Mouse (Mus musculus): ENCODE data around the gene 1700129C05Rik. TPM values are rescaled to one million over a fixed set of nuclear protein-coding genes. Genes with fewer than 3 reads are reported as not detected.

The 1700129C05Rik gene
- polyA plus RNA-seq (2015; fragmentation: Nextera tagmentation; extraction: Ambion mirVana): not detected in 2 replicates

DNA sequence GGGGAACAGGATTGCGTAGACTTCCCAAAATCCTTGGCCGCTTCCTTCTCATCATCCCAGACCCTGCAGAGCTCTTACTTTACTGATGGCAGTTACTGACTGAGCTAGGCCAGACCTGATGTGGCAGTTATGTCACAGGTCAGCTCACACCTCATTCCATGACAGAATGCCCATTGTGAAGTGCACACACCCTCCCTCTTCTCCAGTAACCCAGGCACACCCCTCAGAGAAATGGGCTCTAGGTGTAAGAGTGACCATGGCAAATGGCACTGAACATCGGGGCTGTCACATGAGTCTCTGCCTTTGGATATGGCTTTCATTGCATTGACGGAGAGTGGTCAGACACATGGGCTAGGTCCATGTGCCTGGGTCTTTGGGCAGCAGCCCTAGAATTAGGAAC, at the start of gene 1700129C05Rik:
Gene 1700129C05Rik, minus strand, starts transcription at position 101 of the 400 bp plus-strand sequence.
- 90% methylated on average over 4 of the region's 4 CpGs for WGBS
- Histone ChIP-seq H3K4me1 (no peaks in the 10 kb centered on the region), H3K36me3 (ENCODE audit: poor library complexity, severe bottlenecking) (no peaks in the 10 kb centered on the region), H3K27ac (no peak within 1 kb of the TSS), H3K9me3 (replicated peaks) (no peaks in the 10 kb centered on the region), H3K4me3 (no peak within 1 kb of the TSS), H3K27me3 (no peaks in the 10 kb centered on the region), H3K9ac (no peak within 1 kb of the TSS), H3K4me2 (no peak within 1 kb of the TSS)
- ATAC-seq: no peak

DNA sequence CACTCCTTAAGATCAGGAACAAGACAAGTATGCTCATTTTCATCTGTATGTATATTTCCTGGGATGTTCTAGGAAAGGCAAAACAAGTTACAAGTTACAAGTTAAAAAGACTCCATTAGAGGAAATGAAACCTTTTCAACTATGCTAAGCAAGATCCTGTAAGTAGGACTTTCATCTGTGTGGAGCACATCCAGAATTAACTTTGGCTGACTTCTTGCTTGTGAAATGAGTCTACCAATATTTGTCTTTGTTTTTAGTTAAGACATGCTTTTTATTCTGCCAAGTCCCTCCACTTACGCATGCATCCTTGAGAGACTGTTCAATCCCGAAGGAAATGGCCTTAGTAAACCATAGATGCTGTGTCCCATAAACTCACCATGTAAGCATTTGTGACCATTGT, 43.4 kb upstream of the 1700129C05Rik start:
- H3K9ac ChIP-seq: no peak overlapping the region

DNA sequence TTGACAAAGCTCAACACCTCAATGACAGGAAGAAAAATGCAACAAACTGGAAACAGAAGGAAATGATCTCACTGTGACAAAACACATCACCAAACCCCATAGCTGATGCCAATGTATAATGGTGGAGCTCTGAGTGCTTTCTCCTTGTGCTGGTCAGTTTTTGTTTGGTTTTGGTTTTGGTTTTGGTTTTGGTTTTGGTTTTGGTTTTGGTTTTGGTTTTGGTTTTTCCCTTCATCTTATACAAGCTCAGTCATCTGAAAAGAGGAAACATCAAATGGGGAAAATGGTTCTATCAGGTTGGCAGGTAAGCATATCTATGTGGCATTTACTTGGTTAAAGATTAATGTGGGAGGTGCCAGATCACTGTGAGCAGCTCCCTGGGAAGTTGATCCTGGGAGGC, 42.8 kb upstream of the 1700129C05Rik start:
- Histone ChIP-seq H3K9ac (no peak overlapping the region), H3K9me3 (replicated peaks) (no peaks in the 10 kb centered on the region), H3K4me2 (no peak overlapping the region), H3K4me1 (no peaks in the 10 kb centered on the region), H3K36me3 (ENCODE audit: poor library complexity, severe bottlenecking) (no peaks in the 10 kb centered on the region), H3K4me3 (no peak overlapping the region), H3K27ac (no peak overlapping the region), H3K27me3 (no peaks in the 10 kb centered on the region)
- ATAC-seq: no peak

More for the DNA sequence above, 43.4 kb upstream of the 1700129C05Rik start:
- no peaks in the 10 kb centered on the region for H3K36me3 ChIP-seq (ENCODE audit: poor library complexity, severe bottlenecking)
- no peak for ATAC-seq
- no peak overlapping the region for H3K4me3 ChIP-seq
- no peaks in the 10 kb centered on the region for H3K27me3 ChIP-seq
- no peaks in the 10 kb centered on the region for H3K4me1 ChIP-seq
- 88% methylated on average over 2 of the region's 2 CpGs for WGBS
- H3K4me2 ChIP-seq: no peak overlapping the region
- H3K27ac ChIP-seq: no peak overlapping the region
- H3K9me3 ChIP-seq (replicated peaks): no peaks in the 10 kb centered on the region

DNA sequence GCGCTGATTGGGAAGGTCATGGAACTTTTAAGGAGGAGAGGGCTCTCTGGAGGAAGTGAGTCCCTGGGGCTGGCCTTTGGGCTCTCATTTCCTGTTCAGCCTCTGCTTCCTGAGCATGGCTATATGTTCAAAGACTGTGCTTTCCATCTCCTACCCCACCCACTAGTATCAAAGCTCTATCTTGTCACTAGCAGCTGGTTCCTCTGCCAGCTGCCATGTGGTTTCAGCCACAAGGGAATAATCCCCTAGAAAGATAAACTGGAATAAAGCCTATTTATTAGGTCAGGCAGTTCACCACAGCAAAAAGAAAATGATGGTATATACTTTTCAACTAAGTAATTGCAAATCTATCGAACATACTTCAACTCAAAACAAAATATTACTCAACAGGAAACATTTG, 40.0 kb upstream of the 1700129C05Rik start:
- no peak overlapping the region for H3K27ac ChIP-seq
- WGBS: 83% methylated on average over 2 of the region's 2 CpGs
- H3K9ac ChIP-seq: no peak overlapping the region
- H3K4me2 ChIP-seq: no peak overlapping the region
- no peak for ATAC-seq
- no peak overlapping the region for H3K4me3 ChIP-seq
- H3K36me3 ChIP-seq (ENCODE audit: poor library complexity, severe bottlenecking): no peaks in the 10 kb centered on the region
- H3K4me1 ChIP-seq: no peaks in the 10 kb centered on the region
- no peaks in the 10 kb centered on the region for H3K27me3 ChIP-seq
- no peaks in the 10 kb centered on the region for H3K9me3 ChIP-seq (replicated peaks)

DNA sequence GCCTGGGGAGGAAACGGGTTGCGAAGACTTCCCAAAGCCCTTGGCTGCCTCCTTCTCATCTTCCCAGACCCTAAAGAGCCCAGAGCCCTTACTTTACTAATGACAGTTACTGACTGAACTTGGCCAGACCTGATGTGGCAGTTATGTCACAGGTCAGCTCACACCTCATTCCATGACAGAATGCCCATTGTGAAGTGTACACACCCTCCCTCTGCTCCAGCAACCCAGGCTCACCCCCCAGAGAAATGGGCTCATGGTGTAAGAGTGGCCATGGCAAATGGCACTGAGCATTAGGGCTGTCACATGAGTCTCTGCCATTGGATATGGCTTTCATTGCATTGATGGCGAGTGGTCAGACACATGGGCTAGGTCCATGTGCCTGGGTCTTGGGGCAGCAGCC, 36.0 kb upstream of the 1700129C05Rik start, which contains the start of gene Gm5142:
Gene Gm5142, minus strand, starts transcription at position 101 of the 400 bp plus-strand sequence.
- Histone ChIP-seq H3K9ac (no peak within 1 kb of the TSS), H3K4me1 (no peaks in the 10 kb centered on the region), H3K4me2 (no peak within 1 kb of the TSS), H3K36me3 (ENCODE audit: poor library complexity, severe bottlenecking) (no peaks in the 10 kb centered on the region), H3K27me3 (no peaks in the 10 kb centered on the region), H3K9me3 (replicated peaks) (no peaks in the 10 kb centered on the region), H3K27ac (no peak within 1 kb of the TSS), H3K4me3 (no peak within 1 kb of the TSS)
- ATAC-seq: no peak
- WGBS: 90% methylated on average over 3 of the region's 3 CpGs

DNA sequence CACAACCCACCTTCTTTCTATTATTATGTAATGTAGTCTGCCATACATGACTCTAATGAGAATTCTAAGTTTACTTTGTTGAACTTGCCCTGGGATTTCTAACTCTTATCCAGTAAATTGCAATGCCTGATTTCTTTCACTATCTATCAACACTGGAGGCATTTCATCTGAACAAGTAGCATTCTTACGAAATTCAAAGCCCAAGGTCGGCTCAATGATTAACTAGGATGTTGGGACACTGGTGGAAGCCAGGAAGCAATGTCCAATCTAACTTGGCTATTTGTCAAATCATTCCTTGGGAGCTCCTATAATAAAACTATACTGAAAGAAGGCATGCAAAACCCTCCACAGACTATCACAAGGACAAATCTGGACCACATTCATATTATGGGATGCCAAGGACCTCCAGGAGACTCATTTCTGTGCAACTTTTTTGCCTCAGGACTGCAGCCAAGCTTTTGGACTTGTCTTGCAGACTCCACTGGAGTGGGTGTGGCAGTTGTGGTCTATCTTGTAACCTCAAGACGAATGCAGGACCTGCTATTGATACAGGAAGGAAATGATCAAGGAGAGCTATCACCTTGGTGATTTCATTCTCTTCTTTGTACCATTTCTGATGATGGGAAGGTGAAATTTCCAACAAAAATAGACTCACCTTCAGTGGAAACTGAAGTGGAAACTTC, 14.5 kb upstream of the 1700129C05Rik start:
- Histone ChIP-seq H3K9me3 (replicated peaks) (no peaks in the 10 kb centered on the region), H3K4me2 (no peak overlapping the region), H3K27ac (no peak overlapping the region), H3K4me1 (no peaks in the 10 kb centered on the region), H3K36me3 (ENCODE audit: poor library complexity, severe bottlenecking) (no peaks in the 10 kb centered on the region), H3K27me3 (no peaks in the 10 kb centered on the region), H3K9ac (no peak overlapping the region), H3K4me3 (no peak overlapping the region)
- no peak for ATAC-seq
- 84% methylated on average over 3 of the region's 3 CpGs for WGBS

DNA sequence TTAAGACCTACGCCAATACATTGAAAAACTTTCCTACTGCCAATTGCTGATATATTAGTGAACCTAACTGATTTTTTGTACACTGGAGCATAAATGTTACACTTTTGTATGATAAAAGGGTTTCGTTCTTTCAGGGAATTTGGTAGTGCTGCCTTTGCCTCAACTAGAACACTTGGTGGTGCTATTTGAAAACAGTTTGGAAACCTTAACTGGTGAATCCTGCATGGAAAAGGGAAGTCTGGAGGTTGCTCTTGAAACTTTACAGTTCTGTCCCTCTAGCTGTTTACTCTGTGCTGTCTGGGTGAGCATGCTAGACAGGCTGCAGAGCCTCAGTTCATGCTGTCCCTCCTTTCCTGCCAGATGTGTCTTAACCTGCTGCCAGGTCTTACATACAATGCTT, 12.9 kb upstream of the 1700129C05Rik start:
- H3K4me1 ChIP-seq: no peaks in the 10 kb centered on the region
- WGBS: 82% methylated on average over 2 of the region's 2 CpGs
- no peaks in the 10 kb centered on the region for H3K27me3 ChIP-seq
- no peak for ATAC-seq
- no peak overlapping the region for H3K4me3 ChIP-seq
- no peak overlapping the region for H3K4me2 ChIP-seq
- H3K36me3 ChIP-seq (ENCODE audit: poor library complexity, severe bottlenecking): no peaks in the 10 kb centered on the region
- no peaks in the 10 kb centered on the region for H3K9me3 ChIP-seq (replicated peaks)
- no peak overlapping the region for H3K27ac ChIP-seq
- no peak overlapping the region for H3K9ac ChIP-seq

DNA sequence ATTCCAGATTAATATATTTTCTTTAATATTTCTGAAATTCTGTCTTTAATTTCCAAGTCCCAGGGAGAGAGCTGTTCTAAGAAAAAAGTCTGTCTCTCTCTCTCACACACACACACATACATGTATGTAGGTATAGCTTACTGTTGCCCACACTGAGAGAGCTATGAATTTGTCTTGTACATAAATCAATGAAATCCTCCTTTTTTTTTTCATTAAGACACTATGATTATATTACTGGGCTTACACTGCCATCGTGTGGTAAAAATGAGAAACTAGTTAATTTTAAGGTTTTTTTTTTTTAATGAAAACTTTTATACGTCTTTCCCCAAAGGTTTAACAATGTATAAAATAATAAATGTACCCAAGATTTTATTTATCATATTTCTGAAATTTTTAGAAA, 28.4 kb downstream of the 1700129C05Rik start:
- Histone ChIP-seq H3K9ac (no peak overlapping the region), H3K4me1 (no peaks in the 10 kb centered on the region), H3K27ac (no peak overlapping the region), H3K27me3 (no peaks in the 10 kb centered on the region), H3K4me2 (no peak overlapping the region), H3K4me3 (no peak overlapping the region), H3K36me3 (ENCODE audit: poor library complexity, severe bottlenecking) (no peaks in the 10 kb centered on the region), H3K9me3 (replicated peaks) (no peaks in the 10 kb centered on the region)
- ATAC-seq: peak; percentile 58; the same call in 1 of the 2 replicates
- WGBS: 7% methylated on average over 2 of the region's 2 CpGs

DNA sequence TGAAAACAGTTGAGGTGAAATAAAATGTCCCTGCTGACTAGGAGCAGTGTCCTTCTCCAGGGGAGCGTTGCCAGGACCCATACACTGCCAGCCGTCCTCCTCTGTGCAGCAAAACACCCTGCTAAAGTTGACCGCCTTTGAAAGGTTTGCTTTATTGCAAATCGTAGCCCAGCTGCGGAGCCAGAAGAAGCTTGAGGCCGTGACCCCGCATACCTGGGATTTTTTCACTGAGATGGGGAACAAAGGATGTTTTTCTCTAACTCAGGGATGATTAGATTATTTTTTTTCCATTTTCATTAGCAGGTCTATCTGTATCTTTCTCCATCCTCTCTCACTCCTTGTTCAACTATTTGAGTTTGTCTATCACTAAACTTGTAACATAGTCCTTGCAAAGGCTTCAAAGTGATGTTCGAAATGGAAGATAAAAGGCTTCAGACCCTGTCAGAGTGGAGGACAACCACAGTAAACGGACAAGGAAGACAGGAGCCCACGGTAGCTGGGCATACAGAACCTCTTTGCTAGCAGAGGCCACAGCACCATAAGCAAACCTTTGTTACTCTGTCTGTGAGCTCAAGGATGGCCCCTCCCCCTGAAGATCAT, 38.6 kb downstream of the 1700129C05Rik start:
- no peaks in the 10 kb centered on the region for H3K4me1 ChIP-seq
- no peak overlapping the region for H3K4me2 ChIP-seq
- no peak for ATAC-seq
- no peak overlapping the region for H3K9ac ChIP-seq
- 25% methylated on average over 10 of the region's 10 CpGs for WGBS
- no peaks in the 10 kb centered on the region for H3K27me3 ChIP-seq
- no peaks in the 10 kb centered on the region for H3K36me3 ChIP-seq (ENCODE audit: poor library complexity, severe bottlenecking)
- H3K27ac ChIP-seq: no peak overlapping the region
- no peaks in the 10 kb centered on the region for H3K9me3 ChIP-seq (replicated peaks)
- no peak overlapping the region for H3K4me3 ChIP-seq

DNA sequence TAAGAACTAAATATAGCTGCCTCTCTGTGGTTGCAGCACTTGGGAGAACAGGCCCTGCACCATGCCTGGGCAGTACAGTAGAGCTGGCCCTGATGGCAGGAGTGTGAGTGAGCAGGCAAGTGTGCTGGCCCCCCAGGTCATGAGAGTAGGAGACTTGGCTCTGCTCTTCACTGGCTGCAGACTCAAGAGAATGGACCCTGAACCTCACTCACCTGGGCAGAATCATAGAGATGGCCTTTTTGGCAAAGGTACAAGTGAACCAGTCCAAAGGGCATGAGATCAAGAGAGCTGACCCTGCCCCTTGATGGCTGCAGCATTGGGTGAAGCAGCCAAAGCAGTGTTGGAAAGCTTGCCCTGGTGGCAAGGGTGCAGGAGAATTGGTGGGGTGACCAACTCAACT, 49.1 kb downstream of the 1700129C05Rik start:
- Histone ChIP-seq H3K9ac (no peak overlapping the region), H3K36me3 (ENCODE audit: poor library complexity, severe bottlenecking) (no peaks in the 10 kb centered on the region), H3K4me3 (no peak overlapping the region), H3K4me1 (no peaks in the 10 kb centered on the region), H3K27me3 (no peaks in the 10 kb centered on the region), H3K9me3 (replicated peaks) (no peaks in the 10 kb centered on the region), H3K4me2 (no peak overlapping the region), H3K27ac (no peak overlapping the region)
- no peak for ATAC-seq

DNA sequence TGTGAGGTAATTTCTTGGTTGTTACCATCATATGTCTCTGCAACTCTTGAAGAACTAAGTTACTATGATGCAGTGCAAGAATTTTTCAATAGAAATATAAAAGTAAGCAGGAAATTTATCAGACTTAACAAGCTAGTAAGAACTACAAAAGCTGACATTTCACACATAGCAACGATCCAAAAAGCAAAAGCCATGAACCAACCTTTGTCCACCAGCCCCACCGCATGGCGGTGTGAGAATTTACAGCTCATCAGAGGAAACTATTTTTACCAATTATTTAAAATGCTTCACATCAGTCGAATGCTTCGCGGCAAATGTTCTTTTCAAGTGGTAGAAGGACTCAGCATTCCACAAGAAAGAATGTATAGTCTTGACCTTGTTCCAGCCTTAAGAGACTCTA, 58.3 kb downstream of the 1700129C05Rik start:
- H3K9ac ChIP-seq: no peak overlapping the region
- H3K27me3 ChIP-seq: no peaks in the 10 kb centered on the region
- H3K4me2 ChIP-seq: no peak overlapping the region
- 32% methylated on average over 6 of the region's 6 CpGs for WGBS
- no peak overlapping the region for H3K27ac ChIP-seq
- no peaks in the 10 kb centered on the region for H3K9me3 ChIP-seq (replicated peaks)
- no peak overlapping the region for H3K4me3 ChIP-seq
- no peak for ATAC-seq
- H3K4me1 ChIP-seq: no peaks in the 10 kb centered on the region
- no peaks in the 10 kb centered on the region for H3K36me3 ChIP-seq (ENCODE audit: poor library complexity, severe bottlenecking)

Data from forebrain, embryonic 13.5 days (tissue).